Mouse (Mus musculus): ENCODE results near the gene Nfkb1.

Gene Nfkb1

DNA sequence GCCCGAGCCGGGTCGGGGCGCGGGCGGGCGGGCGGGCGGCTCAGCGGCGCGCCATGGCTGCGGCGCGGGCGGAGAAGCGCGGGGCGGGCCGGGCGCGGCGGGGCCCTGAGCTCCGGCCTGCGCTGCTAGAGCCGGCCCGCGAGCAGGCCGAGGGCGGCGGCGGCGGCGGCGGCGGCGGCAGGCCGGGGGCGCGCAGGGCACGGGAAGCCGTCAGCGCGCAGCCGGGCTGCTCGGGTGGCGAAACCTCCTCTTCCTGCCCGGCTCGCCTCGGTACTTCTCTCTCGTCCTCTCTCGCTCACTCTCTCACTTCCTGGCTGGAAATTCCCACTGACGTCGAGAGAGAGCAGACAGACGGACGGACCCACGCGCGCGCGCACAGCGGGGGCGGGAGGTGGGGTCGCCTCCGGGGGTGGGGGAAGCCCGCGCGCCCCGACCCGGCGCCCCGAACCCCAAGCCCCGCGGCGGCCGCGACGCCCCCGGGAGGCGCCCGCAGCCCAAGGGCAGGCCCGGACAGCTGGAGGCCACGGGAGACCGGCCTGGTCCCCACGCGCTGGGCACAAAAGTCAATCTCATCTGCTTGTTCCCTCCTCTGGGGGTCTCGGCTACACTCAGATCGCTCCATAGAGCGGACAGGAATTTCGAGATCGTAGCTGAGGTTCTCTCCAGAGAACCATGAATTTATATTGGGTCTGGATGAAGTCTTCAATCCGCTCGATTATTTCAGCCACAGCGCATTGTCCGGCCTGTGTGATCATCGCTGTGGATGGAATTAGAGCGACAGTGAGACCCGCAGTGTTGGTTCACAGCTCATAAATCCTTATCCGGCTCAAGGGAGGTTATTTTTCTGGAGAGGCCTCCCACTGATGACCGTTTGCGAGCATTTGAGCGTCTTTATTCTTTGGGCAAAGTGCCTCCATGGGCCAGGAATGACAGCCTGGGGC, at the start of gene Nfkb1:
TSS of gene Nfkb1 (minus strand) at position 357 of the 941 bp plus-strand sequence.
- peak; percentile 57 for DNase-seq

DNA sequence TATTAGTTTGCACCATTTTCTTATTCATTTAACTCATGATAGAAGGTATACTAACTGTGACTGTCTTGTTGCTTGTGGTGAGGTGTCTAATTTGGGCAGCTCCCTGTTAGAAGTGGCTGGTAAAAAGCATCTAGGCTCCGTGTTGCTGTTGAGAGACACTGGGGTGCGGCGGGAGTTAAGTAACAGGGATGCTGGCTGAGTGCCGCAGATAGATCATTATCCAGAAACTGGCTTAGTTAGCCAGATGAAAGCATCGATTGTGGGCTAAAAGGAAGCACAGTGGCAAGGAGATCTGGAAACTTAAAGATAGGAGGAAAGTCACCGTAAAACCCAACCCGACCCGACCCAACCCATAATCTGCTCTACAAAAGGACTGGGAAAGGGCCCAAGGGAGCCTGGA, 49.4 kb upstream of the Nfkb1 start:
- DNase-seq = no peak

GRCm38 (mm10) chr3:135734736-135735135, 43.4 kb upstream of the Nfkb1 start:
- no peak for DNase-seq

GRCm38 (mm10) chr3:135732747-135733445, 41.5 kb upstream of the Nfkb1 start:
- no peak for DNase-seq

DNA sequence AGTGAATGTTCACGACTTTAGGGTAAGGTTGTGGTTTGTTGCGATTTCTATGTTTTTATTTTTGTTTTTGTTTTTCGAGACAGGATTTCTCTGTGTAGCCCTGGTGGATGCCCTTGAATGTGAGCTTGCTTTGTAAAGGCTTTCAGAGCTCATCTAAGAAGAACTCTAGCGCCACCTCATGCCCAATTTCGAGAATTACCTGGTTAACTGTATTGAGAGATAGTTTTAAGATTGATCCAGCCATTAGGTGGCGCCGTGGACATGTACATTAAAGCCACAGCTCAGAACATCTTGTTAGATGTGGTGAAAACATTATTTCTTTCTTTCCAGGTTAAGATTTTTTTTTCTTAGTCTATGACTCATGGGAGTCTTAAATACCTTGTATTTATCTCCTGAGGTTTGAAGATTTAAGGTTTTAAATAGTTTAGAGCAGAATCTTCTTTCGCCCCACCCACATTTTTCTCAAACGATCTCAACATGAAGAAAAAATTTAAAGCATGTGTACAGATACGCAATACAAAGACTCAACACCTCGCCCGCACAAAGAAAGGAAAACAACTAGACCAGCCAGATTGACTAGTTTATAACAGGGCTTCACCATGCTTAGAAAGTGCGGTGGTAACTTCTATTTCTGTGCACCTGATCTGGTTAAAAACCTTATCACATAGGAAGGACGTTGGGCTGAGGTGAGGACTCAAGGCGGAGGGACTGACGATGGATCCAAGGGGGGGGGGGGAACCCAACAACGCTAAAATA, 40.1 kb upstream of the Nfkb1 start:
- peak; percentile 86 for DNase-seq

GRCm38 (mm10) chr3:135730790-135731189, 39.4 kb upstream of the Nfkb1 start:
- DNase-seq = peak; percentile 3

DNA sequence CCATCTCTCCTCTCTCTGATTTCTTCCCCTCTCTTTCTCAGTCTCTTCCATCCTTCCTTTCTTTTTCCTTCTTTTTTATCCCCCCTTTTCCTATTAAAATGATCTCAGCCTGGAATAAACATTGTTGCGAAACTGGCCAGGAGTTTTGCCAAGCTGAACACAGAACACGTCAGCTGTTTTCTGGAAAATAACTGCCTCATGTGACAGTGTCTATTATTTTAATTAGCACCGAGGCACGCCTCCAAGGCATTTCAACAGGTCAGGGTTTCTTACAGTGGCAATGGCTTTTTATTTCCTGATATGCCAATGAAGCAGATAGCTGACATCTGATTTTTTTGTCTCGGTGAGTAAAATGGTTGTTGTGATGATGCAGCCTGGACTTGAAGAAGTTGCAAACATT, 38.2 kb upstream of the Nfkb1 start:
- DNase-seq = no peak

- no peak for DNase-seq
These were observed 37.6 kb upstream of the Nfkb1 start for GRCm38 (mm10) chr3:135728900-135729299.

DNA sequence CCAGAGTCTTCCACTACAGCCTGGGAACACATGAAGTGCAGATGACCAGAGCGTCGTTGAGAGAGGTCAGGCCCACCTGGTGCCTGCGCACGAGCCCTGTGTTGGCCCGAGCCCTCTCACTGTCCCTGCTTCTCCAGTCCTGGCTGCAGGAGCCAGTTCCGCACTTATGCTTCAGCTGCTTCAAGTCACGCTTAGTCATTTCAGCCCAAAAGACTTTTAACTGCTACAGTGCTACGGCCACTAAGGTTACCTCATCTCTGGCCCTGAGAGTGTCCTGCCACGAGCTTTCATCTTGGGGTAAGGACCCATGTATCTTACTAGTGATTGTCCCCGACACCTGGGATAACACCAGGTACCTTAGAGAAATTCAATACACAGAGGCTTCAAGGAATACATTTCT, 36.0 kb upstream of the Nfkb1 start:
- no peak for DNase-seq

DNA sequence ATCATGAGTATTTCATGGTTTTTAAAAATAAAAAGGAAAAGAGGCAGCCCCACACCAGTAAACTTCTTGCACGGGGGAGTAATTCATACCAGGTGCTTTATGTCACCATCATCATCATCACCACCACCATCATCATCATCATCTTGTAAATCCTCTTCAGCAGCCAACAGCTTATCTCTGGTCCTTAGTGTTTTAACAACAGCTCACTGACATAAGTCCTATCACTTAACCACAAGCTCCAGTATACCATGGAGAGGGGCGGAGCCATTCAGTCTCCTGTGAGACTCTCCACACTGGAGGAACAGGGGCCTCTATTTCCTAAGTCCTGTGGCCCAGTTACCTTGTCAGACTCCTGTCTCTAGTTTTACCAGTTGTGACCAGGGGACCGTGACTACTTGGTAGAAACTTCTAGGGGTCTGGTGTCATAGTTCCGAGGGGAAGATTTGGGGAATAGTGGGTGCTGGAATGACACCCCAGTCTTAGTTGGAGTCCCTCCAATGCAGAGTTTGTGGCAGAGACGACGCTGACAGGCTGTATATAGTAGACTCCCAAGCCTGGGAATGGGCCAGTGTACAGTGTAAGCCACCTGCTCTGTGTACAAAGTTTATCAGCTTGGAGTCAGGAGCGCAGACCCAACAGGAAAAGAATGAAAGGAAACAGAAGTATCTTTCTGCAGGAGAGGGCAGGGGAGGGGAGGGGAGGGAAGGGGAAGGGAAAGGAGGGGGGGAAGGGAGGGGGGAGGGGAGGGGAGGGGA, 35.4 kb upstream of the Nfkb1 start:
- no peak for DNase-seq

DNA sequence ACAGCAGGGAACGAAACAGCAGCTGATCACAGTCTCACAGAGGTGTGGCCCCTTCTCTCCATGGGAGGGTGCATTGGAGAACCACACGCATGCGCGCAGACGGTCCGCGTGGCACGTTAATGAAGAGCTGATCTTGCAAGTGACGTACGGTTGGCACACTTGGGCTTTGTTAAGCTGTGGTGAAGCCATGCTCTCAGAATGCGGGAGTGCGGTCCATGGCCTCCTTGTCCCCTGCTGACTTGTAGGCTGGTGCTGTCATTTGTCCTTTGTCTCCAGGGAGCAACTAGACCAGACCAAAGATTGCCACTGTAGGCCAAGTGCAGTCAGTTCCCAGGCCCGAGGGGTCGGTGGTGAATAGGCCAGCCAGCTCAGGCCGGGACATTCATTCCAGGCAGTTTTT, 34.7 kb upstream of the Nfkb1 start:
- DNase-seq = peak; percentile 6

GRCm38 (mm10) chr3:135722104-135722503, 30.8 kb upstream of the Nfkb1 start:
- DNase-seq = no peak

DNA sequence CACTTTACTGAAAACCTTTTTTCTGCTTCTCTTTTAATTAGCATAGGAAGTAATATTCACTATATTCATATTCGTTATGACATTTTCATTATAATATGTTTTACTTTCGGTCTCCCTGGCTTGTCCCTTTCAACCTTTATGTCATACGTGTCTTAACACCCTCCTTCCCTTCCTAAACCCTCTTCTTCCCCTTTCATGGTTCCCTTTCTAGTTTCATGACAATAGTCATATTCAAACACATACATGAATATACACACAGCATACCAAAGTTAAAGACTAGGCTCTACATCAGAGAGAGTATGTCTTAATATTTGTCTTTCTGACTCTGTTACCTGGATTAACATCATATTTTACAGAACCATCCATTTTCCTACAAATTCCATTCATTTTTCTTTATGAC, 28.6 kb upstream of the Nfkb1 start:
- no peak for DNase-seq

- no peak for DNase-seq
These were observed 27.8 kb upstream of the Nfkb1 start for GRCm38 (mm10) chr3:135719179-135719532.

DNA sequence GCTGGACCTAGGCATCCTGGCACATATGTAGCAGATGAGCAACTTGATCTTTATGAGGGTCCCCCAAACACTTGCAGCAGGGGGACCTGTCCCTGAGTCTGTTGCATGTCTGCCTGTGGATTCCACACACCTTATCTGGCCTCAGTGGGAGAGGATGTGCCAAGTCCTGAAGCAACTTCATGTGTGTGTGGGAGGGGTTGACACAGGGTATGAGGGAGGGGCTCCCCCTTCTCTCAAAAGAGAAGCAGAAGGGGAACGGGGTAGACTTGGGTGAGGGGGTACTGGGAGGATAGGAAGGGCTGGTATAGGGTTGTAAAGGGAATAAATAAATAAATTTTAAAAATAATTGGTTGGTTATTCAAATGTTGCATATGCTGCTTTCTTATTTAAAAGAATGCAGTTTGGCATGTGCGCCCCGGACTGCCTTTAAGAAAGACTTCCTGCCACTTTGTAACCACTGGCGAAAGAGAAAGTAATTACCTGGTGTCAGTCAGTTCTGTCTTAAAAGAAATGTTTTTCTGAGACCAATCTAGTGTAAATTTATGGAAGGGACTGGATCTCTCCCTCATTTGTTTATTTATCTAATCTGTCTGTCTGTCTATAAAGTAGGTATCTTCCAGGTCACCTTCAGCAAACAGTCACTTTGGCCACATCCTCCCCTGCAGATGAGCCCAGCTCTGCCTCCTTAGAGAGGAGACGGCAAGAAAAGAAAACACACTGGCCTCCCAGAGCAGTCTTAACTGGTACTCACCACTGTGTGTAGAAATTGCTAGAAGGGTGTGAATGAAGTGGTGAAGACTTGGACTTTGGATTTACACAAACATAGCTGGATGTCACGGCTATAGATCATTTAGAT, 27.2 kb upstream of the Nfkb1 start:
- DNase-seq = no peak

DNA sequence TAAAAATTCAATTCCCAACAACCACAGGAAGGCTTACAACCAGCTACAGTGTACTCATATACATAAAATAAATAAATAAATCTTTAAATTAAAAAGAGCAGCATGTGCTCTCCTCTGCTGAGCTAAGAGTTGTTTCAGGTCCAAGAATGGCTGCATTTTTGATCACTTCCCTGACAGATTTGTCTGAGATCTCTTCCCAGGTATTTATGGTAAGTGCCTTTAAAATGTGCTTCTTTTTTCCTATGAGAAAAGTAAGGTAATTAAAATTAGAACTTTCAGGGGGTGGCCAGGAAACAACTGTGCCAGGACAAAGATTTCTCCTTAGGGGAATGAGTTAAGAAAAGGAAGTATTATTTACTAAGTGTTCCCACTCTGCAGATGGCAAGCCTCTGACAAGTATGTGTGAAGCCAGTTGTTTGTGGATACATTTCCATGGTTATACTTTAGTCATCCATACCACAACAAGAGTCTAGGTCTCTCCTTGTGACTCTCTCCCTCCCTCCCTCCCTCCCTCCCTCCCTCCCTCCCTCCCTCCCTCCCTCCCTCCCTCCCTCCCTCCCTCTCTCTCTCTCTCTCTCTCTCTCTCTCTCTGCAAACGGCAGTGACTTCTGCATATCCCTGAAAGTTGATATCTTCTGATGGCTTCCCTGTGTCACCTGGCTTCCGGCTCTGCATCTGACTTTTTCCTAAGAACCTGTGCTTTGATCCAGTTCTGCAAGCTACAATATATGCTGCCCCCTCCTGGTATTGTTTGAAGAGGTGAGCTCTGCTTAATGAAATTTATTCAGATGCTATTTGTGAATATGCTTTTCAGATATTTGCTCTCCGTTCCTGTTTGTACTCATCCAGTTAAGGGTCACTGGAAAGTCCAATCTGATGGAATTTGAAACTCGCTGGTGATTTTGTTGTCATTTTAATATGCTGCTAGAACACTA, 21.9 kb upstream of the Nfkb1 start:
- DNase-seq = no peak

DNA sequence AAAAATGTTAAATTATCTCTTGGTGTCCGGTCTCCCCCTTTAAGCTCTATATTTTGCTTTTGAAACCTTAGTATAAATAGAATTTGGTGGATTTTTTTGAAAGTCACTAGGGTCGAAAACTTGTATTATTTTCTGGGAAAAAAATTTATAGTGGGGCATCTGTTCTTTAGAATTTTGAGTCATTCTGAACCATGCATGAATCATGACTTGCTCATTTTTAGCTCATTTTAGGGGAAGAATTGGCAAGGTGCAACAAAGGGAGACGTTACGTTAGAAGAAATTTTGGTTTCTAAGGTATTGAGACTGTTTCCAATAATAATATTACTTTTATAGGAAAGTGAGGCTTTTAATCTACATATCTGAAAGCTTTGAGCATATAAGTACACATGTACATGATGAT, 20.3 kb upstream of the Nfkb1 start:
- no peak for DNase-seq

DNA sequence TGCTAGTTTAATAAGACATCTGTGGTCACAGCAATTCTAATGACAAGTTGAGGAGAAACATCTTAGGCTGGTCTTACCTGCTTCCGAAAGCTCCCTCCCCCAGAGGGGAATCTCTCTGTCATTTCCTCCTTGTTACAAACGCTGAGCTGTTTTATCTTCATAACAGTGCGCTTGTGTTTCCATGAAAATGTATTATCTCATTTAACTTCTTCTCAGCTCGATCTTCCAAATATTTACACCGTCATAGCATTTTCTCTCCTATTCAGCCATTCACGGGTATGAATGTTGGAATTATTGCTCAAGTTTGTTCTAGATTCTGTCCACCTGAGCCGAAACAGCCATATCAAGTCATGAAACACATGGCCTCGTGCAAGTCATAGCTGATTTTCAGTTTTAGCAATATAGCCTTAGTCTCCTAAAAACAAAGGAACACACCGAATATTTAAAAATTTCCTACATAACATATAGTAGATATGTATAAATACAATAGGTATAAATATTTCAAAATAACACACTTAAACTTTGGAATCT, 19.8 kb upstream of the Nfkb1 start:
- no peak for DNase-seq

GRCm38 (mm10) chr3:135703307-135703706, 12.0 kb upstream of the Nfkb1 start:
- no peak for DNase-seq

GRCm38 (mm10) chr3:135702658-135703057, 11.3 kb upstream of the Nfkb1 start:
- no peak for DNase-seq
